Mouse (Mus musculus): ENCODE results near the gene Sptb.

DNA sequence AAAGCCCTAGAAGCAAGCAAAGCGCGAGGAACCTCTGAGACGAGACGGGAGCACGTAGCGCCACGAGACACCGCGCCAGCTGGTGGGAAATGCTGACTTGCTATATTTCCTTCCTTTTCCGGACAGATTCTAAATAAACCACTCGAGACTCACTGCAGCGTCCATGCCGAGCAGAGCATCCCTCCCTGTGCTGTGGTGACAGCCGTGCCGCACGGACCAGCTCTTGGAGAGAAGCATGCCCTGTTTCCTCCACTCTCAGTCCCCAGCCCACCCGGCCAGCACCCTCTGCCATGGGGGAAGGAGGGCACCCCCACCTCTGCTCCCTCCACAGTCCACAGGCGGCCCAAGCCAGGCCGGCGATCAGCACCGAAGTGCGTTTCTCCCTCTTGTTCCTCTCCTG, 33.9 kb downstream of the Sptb start:
- no peak for TF ChIP-seq GATA1 (IDR thresholded peaks at IDR 0.05; ENCODE audit: borderline replicate concordance, low read length)
- TF ChIP-seq FLI1 (IDR thresholded peaks at IDR 0.05; ENCODE audit: low read length) = no peak
